Mouse (Mus musculus): ENCODE results near the gene Lcn8.
"Not testable (repeated sequence)": the region's sequence is repeated elsewhere in the genome, so short reads cannot be mapped to it uniquely, and the experiment has no call there.

The Lcn8 gene

DNA sequence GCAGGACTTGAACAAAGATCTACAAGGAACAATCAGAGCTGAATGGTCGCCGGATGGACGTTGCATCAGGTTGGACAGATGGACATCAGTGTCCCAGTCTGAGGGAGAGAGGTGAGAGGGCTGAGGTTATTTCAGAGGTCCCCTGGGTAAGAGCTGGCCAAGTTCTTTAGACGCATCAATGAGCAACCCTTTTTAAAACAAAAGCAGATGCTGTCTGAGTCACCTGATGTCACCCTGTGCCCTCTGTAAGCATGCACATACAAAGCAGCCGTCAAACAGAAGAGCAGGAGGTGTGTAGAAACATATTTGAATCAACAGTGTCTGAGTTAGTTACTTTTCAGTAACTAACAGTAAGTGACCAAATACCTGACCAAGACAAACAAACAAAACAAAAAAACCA, 11.2 kb downstream of the Lcn8 start:
- DNase-seq (ENCODE audit: low spot score in 2 of 2), result no peak

DNA sequence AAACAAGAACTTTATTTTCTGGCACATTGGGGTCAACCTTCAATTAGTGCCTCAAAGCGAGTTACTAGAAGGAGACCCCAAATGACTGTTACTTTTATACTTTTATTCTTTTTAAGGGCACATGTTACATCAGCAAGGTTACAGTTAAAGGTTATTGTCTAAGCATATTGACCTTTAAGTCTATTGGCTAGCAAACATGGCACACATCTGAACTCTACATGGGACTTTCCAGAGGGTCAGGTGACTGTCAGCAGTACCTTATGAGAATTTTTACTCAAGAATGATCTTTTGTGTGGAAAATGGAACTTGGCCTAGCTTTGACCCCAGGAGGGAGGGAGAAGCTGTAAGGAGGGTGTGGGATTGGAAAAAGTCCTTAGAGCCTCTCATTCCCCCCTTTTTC, 13.6 kb downstream of the Lcn8 start:
- DNase-seq (ENCODE audit: low spot score in 2 of 2), result no peak

GRCm38 (mm10) chr2:25676486-25676885, 23.6 kb downstream of the Lcn8 start, which contains the start of gene Lcn6:
Gene Lcn6, plus strand, starts transcription at chr2:25676786.
- no peak for DNase-seq (ENCODE audit: low spot score in 2 of 2)

DNA sequence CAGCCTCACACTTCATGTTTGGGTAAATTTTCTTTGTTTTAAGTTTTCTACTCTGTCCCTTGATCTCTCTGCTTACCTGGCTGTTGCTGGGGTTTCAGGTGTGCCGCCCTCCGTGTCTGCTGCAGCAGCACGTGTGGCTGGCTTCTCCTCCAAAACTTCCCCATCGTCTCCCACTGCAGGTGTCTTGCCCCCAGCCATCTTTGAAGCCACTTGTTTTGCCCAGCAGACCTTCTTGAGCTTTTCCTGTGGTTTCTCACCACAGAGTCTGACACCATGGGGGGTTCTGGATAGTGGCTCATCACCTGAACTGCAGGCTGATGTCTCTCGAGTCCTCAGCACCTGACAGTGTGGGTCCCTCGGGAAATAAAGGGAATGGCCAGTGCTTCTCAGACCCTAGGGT, 26.6 kb downstream of the Lcn8 start:
- no peak for DNase-seq (ENCODE audit: low spot score in 2 of 2)

DNA sequence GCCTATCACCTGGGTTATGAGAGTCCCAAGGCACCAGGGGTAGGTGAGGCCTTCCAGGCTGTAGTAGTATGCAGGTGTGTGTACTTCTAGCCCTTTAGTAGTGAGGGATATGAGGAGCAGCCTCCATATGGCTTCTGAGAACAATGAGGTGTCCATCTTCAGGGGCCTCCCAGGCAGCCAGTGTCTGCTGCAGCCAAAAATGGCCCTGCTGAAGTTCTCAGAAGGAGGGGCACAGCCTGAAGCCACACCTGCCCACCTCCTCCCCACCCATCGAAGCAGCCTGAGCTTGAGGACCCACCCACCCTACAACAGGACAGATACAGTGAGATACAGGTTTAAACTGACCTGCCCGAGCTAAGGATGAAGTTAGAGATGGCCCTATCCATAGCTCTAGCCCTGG, 29.5 kb downstream of the Lcn8 start, which contains the start of gene Lcn10:
Gene Lcn10, plus strand, starts transcription at position 301 of the 400 bp plus-strand sequence.
- no peak for DNase-seq (ENCODE audit: low spot score in 2 of 2)

- DNase-seq (ENCODE audit: low spot score in 2 of 2), result no peak
Measured at GRCm38 (mm10) chr2:25686941-25687340, 34.0 kb downstream of the Lcn8 start.

GRCm38 (mm10) chr2:25694605-25695004, 41.7 kb downstream of the Lcn8 start:
- peak; percentile 38 to 77 for DNase-seq (ENCODE audit: low spot score in 2 of 2)

GRCm38 (mm10) chr2:25696951-25697350, 44.0 kb downstream of the Lcn8 start:
- no peak for DNase-seq (ENCODE audit: low spot score in 2 of 2)

DNA sequence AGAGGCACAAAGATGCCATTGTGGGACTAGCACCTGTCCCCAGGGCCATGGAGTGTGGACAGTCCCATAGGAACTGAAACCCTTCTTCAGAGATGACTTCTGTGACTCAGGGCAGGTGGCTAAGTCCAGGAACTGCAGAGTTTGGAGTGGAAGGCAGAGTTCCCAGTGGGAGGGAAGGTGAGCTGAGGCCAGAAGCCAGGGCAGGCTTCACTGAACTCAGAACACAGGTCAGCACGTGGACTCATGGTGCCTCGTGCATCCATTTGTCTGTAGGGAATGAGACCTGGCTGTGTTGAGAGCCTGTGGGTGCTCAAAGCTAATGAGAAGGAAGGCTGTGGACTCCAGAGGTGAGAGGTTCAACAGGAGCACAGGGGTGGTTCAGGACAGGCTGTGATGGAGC, 45.8 kb downstream of the Lcn8 start:
- DNase-seq (ENCODE audit: low spot score in 2 of 2), result no peak

GRCm38 (mm10) chr2:25699743-25700142, 46.8 kb downstream of the Lcn8 start, which contains the start of gene Obp2a:
Gene Obp2a, plus strand, starts transcription at chr2:25700043.
- DNase-seq (ENCODE audit: low spot score in 2 of 2), result not testable (repeated sequence)

DNA sequence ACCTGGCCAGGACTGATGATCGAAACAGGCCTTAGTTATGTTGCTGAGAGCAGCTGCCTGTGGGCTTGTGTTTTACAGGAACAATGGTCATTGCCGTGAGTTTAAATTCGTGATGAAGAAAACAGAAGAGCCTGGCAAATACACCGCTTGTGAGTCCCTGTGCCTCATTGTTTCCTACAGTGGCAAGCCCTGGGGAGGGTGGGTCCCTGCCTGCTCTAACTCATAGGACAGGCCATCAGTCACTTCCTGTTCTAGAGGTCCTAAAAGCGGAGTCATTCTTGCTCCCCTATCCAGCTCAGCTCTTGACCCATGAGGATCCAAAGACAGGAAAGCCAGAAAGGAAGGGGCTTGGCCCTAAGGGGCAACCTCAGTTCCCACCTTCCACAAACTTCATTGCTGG, 48.1 kb downstream of the Lcn8 start:
- DNase-seq (ENCODE audit: low spot score in 2 of 2), result no peak

DNA sequence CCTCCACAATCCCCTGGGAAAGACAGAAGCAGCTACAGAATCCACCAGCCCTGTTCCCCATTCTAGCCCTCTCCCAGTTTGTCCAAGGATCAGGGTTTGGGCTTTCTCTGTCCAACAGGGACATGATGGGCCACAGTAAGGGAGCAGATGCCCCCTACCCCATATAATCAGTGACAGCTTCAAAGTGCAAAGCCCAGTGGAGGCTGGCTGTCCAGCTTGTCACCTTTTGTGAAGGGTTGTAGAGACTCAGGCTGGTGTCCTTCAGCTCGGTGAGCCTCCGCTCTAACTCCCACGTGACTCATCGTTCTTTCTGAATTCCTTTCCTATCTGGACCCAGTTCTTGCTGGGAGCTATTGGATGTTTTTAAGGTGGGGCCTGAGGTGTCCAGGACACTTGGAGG, 50.8 kb downstream of the Lcn8 start:
- DNase-seq (ENCODE audit: low spot score in 2 of 2), result no peak

All from urinary bladder, postnatal 4 days (tissue).